Mouse (Mus musculus) gastrocnemius, adult 2 months (tissue): ENCODE data around the gene Acvr1. TPM values are rescaled to one million over a fixed set of nuclear protein-coding genes. Genes with fewer than 3 reads are reported as not detected.

Experiments
- DNase-seq: peaks from one replicate; pipeline ENCODE4 v3.0.0; 2022
- H3K27ac ChIP-seq: fragments of 200-600 bp; 2 replicates; pipeline ENCODE4 v1.8.1; 2022; ENCODE audit warnings: mild to moderate bottlenecking
- H3K4me3 ChIP-seq: fragments of 200-600 bp; 2 replicates; pipeline ENCODE4 v1.8.1; 2022; ENCODE audit warnings: mild to moderate bottlenecking, moderate library complexity
- CTCF ChIP-seq: fragments of 200-600 bp; IDR thresholded peaks from 2 replicates; pipeline ENCODE4 v1.8.1; 2022; ENCODE audit warnings: antibody characterized with exemption, mild to moderate bottlenecking, moderate library complexity
- intact Hi-C: fragments of 180-260 bp; cut with DNase I; formaldehyde crosslinking; loops from one replicate; pipeline ENCODE4 v1.15.1; 2025
- long read RNA-seq, 2 experiments: library from polyadenylated mRNA; stranded (forward); transcript quantifications; one replicate each; pipeline ENCODE4 v2.0.0; 2021
- total RNA-seq, 2 experiments: library from RNA; stranded (reverse); gene quantifications; 2 replicates each; pipeline ENCODE4 v1.2.3; 2021

Gene Acvr1
- 10 to 100 TPM; 17.6 to 23.2 TPM for total RNA-seq
- long read RNA-seq, experiment 1, transcript Acvr1-204 (12 exons, 3,050 nt) = major isoform, 10 of 14 reads
- long read RNA-seq, experiment 1, partial matches to known transcripts = 0 of 14 reads
- long read RNA-seq, experiment 1, other reads (novel, unspliced or antisense) = 2 of 14 reads
- long read RNA-seq, experiment 2, transcript Acvr1-204 (12 exons, 3,050 nt) = major isoform, 10 of 11 reads
- long read RNA-seq, experiment 2, partial matches to known transcripts = 0 of 11 reads
- long read RNA-seq, experiment 2, other reads (novel, unspliced or antisense) = 0 of 11 reads

- peak within 1 kb of the TSS; percentile 96 for H3K4me3 ChIP-seq
- intact Hi-C loops = loop anchor here (2.0 to 5.0 kb wide), 3 partner anchors 78 to 100 kb away; no protein-coding TSS in a partner anchor
- H3K27ac ChIP-seq = peak within 1 kb of the TSS; percentile 96
- TF ChIP-seq CTCF = peak; percentile 59
- DNase-seq = peak; percentile 96
These were observed at the start of gene Acvr1, which contains the start of gene Upp2 for GRCm38 (mm10) chr2:58567066-58567810. Gene Acvr1, minus strand, starts transcription at chr2:58567157. Gene Upp2, plus strand, starts transcription at chr2:58567298.

- Histone ChIP-seq H3K4me3 (no peak overlapping the region), H3K27ac (no peak overlapping the region)
- no peak for TF ChIP-seq CTCF
- DNase-seq = no peak
- intact Hi-C loops = no loop called here
These were observed 48.8 kb upstream of the Acvr1 start for GRCm38 (mm10) chr2:58615766-58616165.

- DNase-seq = no peak
- TF ChIP-seq CTCF = peak; percentile 34
- H3K27ac ChIP-seq = no peak overlapping the region
- no peak overlapping the region for H3K4me3 ChIP-seq
- intact Hi-C loops = no loop called here
These were observed 47.9 kb upstream of the Acvr1 start for GRCm38 (mm10) chr2:58614851-58615250.

- no peak for TF ChIP-seq CTCF
- Histone ChIP-seq H3K4me3 (no peak overlapping the region), H3K27ac (no peak overlapping the region)
- intact Hi-C loops = no loop called here
- no peak for DNase-seq
These were observed 46.8 kb upstream of the Acvr1 start for GRCm38 (mm10) chr2:58613720-58614119.

GRCm38 (mm10) chr2:58604791-58605190 lies 37.8 kb upstream of the Acvr1 start:
- TF ChIP-seq CTCF = no peak
- no peak overlapping the region for H3K27ac ChIP-seq
- DNase-seq = no peak
- intact Hi-C loops = no loop called here
- no peak overlapping the region for H3K4me3 ChIP-seq

- H3K27ac ChIP-seq = no peak overlapping the region
- intact Hi-C loops = no loop called here
- H3K4me3 ChIP-seq = no peak overlapping the region
- DNase-seq = no peak
- no peak for TF ChIP-seq CTCF
These were observed 36.4 kb upstream of the Acvr1 start for GRCm38 (mm10) chr2:58603379-58603778.

- DNase-seq = no peak
- H3K4me3 ChIP-seq = no peak overlapping the region
- intact Hi-C loops = no loop called here
- no peak for TF ChIP-seq CTCF
- H3K27ac ChIP-seq = no peak overlapping the region
These were observed 34.4 kb upstream of the Acvr1 start for GRCm38 (mm10) chr2:58601382-58601781.

- no peak for DNase-seq
- Histone ChIP-seq H3K27ac (no peak overlapping the region), H3K4me3 (no peak overlapping the region)
- no peak for TF ChIP-seq CTCF
- intact Hi-C loops = no loop called here
These were observed 32.7 kb upstream of the Acvr1 start for GRCm38 (mm10) chr2:58599639-58600038.

- intact Hi-C loops = no loop called here
- no peak for DNase-seq
- Histone ChIP-seq H3K4me3 (no peak overlapping the region; the same call in 1 of the 2 replicates), H3K27ac (no peak overlapping the region)
- no peak for TF ChIP-seq CTCF
These were observed 30.6 kb upstream of the Acvr1 start for GRCm38 (mm10) chr2:58597556-58597955.

- peak; percentile 77 for DNase-seq
- H3K27ac ChIP-seq = no peak overlapping the region
- intact Hi-C loops = no loop called here
- no peak for TF ChIP-seq CTCF
- peak overlapping the region; percentile 61 for H3K4me3 ChIP-seq
These were observed 29.9 kb upstream of the Acvr1 start for GRCm38 (mm10) chr2:58596774-58597342.

GRCm38 (mm10) chr2:58595350-58595749 lies 28.4 kb upstream of the Acvr1 start:
- no peak for TF ChIP-seq CTCF
- Histone ChIP-seq H3K4me3 (no peak overlapping the region), H3K27ac (no peak overlapping the region)
- intact Hi-C loops = no loop called here
- DNase-seq = no peak

- DNase-seq = no peak
- TF ChIP-seq CTCF = no peak
- intact Hi-C loops = no loop called here
These were observed 23.1 kb upstream of the Acvr1 start for GRCm38 (mm10) chr2:58590055-58590454.

GRCm38 (mm10) chr2:58589637-58590036 lies 22.7 kb upstream of the Acvr1 start:
- intact Hi-C loops = no loop called here
- no peak overlapping the region for H3K27ac ChIP-seq
- H3K4me3 ChIP-seq = no peak overlapping the region
- no peak for TF ChIP-seq CTCF
- no peak for DNase-seq

More at GRCm38 (mm10) chr2:58590055-58590454, 23.1 kb upstream of the Acvr1 start:
- Histone ChIP-seq H3K4me3 (no peak overlapping the region), H3K27ac (no peak overlapping the region)
